Mouse (Mus musculus): Measurements from ENCODE around the gene Eps8l3. TPM values are rescaled to one million over a fixed set of nuclear protein-coding genes. Genes with fewer than 3 reads are reported as not detected.
"Not testable (repeated sequence)": the region's sequence is repeated elsewhere in the genome, so short reads cannot be mapped to it uniquely, and the experiment has no call there.

The Eps8l3 gene
- polyA plus RNA-seq, 1 experiment from 2014 or later = not detected

GRCm38 (mm10) chr3:107877747-107878736 lies 1.0 kb downstream of the Eps8l3 start:
- Histone ChIP-seq H3K4me3 (no peak overlapping the region), H3K27ac (no peak overlapping the region), H3K4me2 (no peak overlapping the region), H3K4me1 (replicated peaks) (no peaks in the 10 kb centered on the region), H3K9ac (no peak overlapping the region), H3K36me3 (no peaks in the 10 kb centered on the region), H3K9me3 (no peaks in the 10 kb centered on the region), H3K27me3 (no peaks in the 10 kb centered on the region)
- 84% methylated on average over 12 of the region's 12 CpGs for WGBS
- ATAC-seq (ENCODE audit: low FRiP score) = no peak

DNA sequence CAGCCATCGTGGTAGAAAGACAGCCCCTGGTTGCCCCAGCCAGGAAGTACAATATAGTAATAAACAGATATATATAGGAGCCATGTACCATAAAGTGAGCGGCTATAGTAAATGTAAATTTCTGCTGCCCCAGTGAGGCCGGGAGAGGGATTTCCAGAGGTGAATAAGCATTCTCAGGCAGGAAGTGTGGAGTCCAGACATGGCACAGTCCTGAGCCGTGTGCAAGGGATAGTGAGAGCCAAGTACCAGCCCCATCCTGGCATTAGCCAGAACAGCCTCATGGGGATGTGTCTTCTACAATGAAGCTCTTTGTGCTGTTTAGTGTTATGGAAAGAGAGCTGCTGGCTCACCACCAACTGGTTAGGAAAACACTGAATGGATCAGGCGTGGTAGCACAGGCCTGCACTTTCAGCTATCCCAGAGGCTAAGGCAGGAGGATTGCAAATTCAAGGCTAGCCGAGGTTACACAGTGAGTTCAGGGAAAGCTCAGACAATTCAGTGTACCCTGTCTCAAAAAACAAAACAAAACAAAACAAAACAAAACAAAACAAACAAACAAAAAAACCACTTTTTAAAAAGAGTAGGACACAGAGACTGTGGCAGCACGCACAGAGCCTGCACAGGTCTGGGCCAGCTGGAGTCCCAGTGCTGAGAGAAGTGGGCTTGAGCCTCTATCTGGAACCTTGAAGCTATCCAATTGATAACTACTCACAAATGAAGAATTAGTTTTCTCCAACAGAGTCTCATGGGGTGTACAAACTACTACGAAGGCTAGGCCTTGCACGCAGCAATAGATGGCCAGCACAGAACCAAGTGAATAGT lies 10.9 kb downstream of the Eps8l3 start:
- Histone ChIP-seq H3K4me3 (no peak overlapping the region), H3K27ac (peak overlapping the region; percentile 58), H3K9ac (no peak overlapping the region), H3K9me3 (no peaks in the 10 kb centered on the region), H3K36me3 (no peaks in the 10 kb centered on the region), H3K4me2 (no peak overlapping the region), H3K27me3 (no peaks in the 10 kb centered on the region), H3K4me1 (replicated peaks) (no peaks in the 10 kb centered on the region)
- ATAC-seq (ENCODE audit: low FRiP score) = peak; percentile 95
- 80% methylated on average over 9 of the region's 9 CpGs for WGBS

GRCm38 (mm10) chr3:107889236-107889635 lies 12.2 kb downstream of the Eps8l3 start:
- H3K4me2 ChIP-seq; H3K4me3 ChIP-seq; H3K4me1 ChIP-seq (replicated peaks); H3K9me3 ChIP-seq; H3K27ac ChIP-seq; H3K27me3 ChIP-seq; H3K9ac ChIP-seq; ATAC-seq (ENCODE audit: low FRiP score); H3K36me3 ChIP-seq: not testable (repeated sequence)
- 89% methylated on average over 2 of the region's 2 CpGs for WGBS

GRCm38 (mm10) chr3:107895194-107895719 lies 18.2 kb downstream of the Eps8l3 start:
- no peak overlapping the region for H3K27ac ChIP-seq
- peak; percentile 47 for ATAC-seq (ENCODE audit: low FRiP score)
- WGBS = 13% methylated on average over 6 of the region's 6 CpGs

GRCm38 (mm10) chr3:107895720-107896569 lies 18.9 kb downstream of the Eps8l3 start, which contains the start of gene Gstm5:
Gene Gstm5, plus strand, starts transcription at chr3:107895821.
- H3K4me2 ChIP-seq = peak within 1 kb of the TSS; percentile 85
- no peaks in the 10 kb centered on the region for H3K27me3 ChIP-seq
- H3K4me1 ChIP-seq (replicated peaks) = peaks cover 11% of the 10 kb centered on the region
- H3K36me3 ChIP-seq = peaks cover 21% of the 10 kb centered on the region
- H3K27ac ChIP-seq = peak within 1 kb of the TSS; percentile 88
- no peaks in the 10 kb centered on the region for H3K9me3 ChIP-seq
- H3K9ac ChIP-seq = peak within 1 kb of the TSS; percentile 85
- WGBS = 7% methylated on average over 40 of the region's 40 CpGs
- H3K4me3 ChIP-seq = peak within 1 kb of the TSS; percentile 80
- ATAC-seq (ENCODE audit: low FRiP score) = peak; percentile 96

More at GRCm38 (mm10) chr3:107895194-107895719, 18.2 kb downstream of the Eps8l3 start:
- Histone ChIP-seq H3K36me3 (peaks cover 21% of the 10 kb centered on the region), H3K4me1 (replicated peaks) (peaks cover 11% of the 10 kb centered on the region), H3K9me3 (no peaks in the 10 kb centered on the region), H3K9ac (peak overlapping the region; percentile 85), H3K27me3 (no peaks in the 10 kb centered on the region), H3K4me3 (peak overlapping the region; percentile 80), H3K4me2 (peak overlapping the region; percentile 85)

- Histone ChIP-seq H3K9me3 (no peaks in the 10 kb centered on the region), H3K4me1 (replicated peaks) (peaks cover 11% of the 10 kb centered on the region), H3K36me3 (peaks cover 21% of the 10 kb centered on the region), H3K9ac (no peak overlapping the region), H3K27me3 (no peaks in the 10 kb centered on the region), H3K4me2 (no peak overlapping the region), H3K4me3 (no peak overlapping the region), H3K27ac (no peak overlapping the region)
- 92% methylated on average over 13 of the region's 13 CpGs for WGBS
- ATAC-seq (ENCODE audit: low FRiP score) = no peak
Measured at GRCm38 (mm10) chr3:107898691-107899090, 21.7 kb downstream of the Eps8l3 start.

DNA sequence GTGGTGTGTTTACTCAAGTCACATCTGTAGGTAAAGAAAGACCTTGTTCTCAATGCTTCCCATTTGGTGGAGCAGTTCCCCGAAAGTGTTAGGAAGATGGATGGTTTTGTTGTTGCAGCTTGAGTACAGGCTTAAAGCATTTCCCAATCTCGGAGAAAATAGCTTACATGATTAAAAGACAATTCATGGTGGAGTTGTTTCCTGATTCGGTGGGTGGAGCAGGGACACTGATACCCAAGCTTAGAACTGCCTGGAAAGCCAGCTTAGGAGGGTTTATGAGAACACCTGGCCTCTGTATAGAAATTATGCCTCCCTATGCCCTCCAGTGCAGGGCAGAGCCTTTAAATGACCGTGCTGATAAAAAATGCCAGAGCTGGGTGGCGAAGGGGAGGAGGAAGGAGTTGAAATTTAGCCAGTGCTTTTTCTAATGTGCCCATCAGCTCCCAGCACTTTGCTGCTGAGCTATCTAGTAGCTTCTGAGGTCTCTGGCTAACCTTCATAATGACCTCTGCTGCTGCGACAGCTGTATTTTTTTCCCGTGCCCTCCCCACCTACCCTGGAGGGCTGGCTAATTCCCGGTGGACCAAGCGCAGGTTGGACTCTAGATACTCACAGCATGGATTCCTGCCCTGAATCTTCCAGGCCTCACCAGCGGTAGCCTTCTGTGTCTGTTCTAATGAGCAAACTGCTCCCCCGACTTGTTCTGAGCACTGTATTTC lies 24.1 kb downstream of the Eps8l3 start:
- Histone ChIP-seq H3K27me3 (no peaks in the 10 kb centered on the region), H3K4me3 (no peak overlapping the region), H3K36me3 (peaks cover 21% of the 10 kb centered on the region), H3K4me2 (no peak overlapping the region), H3K9ac (no peak overlapping the region), H3K27ac (no peak overlapping the region), H3K9me3 (no peaks in the 10 kb centered on the region), H3K4me1 (replicated peaks) (peaks cover 5% of the 10 kb centered on the region)
- WGBS = 70% methylated on average over 11 of the region's 11 CpGs
- ATAC-seq (ENCODE audit: low FRiP score) = no peak

DNA sequence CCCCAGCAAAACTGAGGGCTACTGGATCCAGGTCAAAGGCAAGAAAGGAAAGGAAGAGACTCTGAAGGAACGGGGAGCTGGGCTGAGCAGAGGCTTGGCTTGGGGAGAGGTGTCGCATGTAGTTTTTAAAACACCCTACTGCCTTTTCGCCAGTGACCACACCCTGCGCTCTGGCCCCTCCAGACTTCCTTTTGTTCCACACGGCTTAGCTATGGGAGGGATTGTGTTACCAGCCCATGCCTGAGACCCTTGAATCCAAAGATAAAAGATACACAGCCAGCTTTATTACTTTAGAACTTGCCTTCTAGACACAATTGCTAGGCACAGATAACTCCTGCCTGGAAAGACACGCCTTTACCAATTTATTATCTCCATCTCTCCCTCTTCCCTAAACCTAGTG lies 28.9 kb downstream of the Eps8l3 start:
- WGBS = 68% methylated on average over 6 of the region's 6 CpGs
- Histone ChIP-seq H3K36me3 (no peaks in the 10 kb centered on the region), H3K4me3 (no peak overlapping the region), H3K9me3 (no peaks in the 10 kb centered on the region), H3K27ac (no peak overlapping the region), H3K4me1 (replicated peaks) (no peaks in the 10 kb centered on the region), H3K4me2 (no peak overlapping the region), H3K9ac (no peak overlapping the region), H3K27me3 (no peaks in the 10 kb centered on the region)
- no peak for ATAC-seq (ENCODE audit: low FRiP score)

DNA sequence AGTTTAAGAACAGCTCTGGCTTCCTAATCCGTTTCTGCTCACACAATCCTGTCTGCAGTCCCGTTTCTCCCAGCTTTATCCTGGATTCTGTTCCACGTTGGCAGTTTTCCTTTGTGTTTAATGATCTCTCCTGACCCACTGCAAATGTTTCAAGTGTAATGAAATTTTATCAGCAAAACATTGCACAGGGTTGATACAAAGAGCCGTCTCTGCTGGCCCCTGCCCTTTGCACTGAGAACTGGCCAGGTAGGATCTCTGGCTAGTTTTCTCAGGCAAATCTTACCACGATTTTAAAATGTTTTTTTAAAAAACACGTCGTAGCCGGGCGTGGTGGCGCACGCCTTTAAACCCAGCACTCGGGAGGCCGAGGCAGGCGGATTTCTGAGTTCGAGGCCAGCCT lies 39.6 kb downstream of the Eps8l3 start:
- H3K36me3 ChIP-seq = no peaks in the 10 kb centered on the region
- H3K27ac ChIP-seq = no peak overlapping the region
- ATAC-seq (ENCODE audit: low FRiP score) = no peak
- no peak overlapping the region for H3K4me3 ChIP-seq
- no peaks in the 10 kb centered on the region for H3K4me1 ChIP-seq (replicated peaks)
- no peak overlapping the region for H3K9ac ChIP-seq
- WGBS = 87% methylated on average over 15 of the region's 15 CpGs
- no peak overlapping the region for H3K4me2 ChIP-seq
- H3K9me3 ChIP-seq = no peaks in the 10 kb centered on the region; the same call in 1 of the 2 replicates
- H3K27me3 ChIP-seq = no peaks in the 10 kb centered on the region

- no peak overlapping the region for H3K27ac ChIP-seq
- no peaks in the 10 kb centered on the region for H3K27me3 ChIP-seq
- H3K9me3 ChIP-seq = no peaks in the 10 kb centered on the region; the same call in 1 of the 2 replicates
- no peak overlapping the region for H3K4me3 ChIP-seq
- no peak for ATAC-seq (ENCODE audit: low FRiP score)
- no peak overlapping the region for H3K4me2 ChIP-seq
- no peaks in the 10 kb centered on the region for H3K4me1 ChIP-seq (replicated peaks)
- WGBS = 77% methylated on average over 3 of the region's 3 CpGs
- no peaks in the 10 kb centered on the region for H3K36me3 ChIP-seq
- no peak overlapping the region for H3K9ac ChIP-seq
Measured at GRCm38 (mm10) chr3:107917097-107917496, 40.1 kb downstream of the Eps8l3 start.

All from hindbrain, embryonic 13.5 days (tissue).